Mouse (Mus musculus) liver, embryonic 11.5 days (tissue): ENCODE results near the gene Poc1a. TPM values are rescaled to one million over a fixed set of nuclear protein-coding genes. Genes with fewer than 3 reads are reported as not detected.

Experiments used
- ATAC-seq: fragments of 200-750 bp; cut with Nextera tagmentation; replicated peaks from 2 replicates; pipeline ENCODE4 v1.8.0; 2017; ENCODE audit warnings: moderate number of reproducible peaks, mild to moderate bottlenecking, moderate TSS enrichment, moderate library complexity; ENCODE audit not compliant: low FRiP score
- DNase-seq: peaks from one replicate; pipeline ENCODE4 v3.0.0-alpha.2; 2017; ENCODE audit warnings: low spot score
- H3K27ac ChIP-seq: fragments of 300-500 bp; sonication (generic); 2 replicates; pipeline ENCODE4 v1.5.1; 2014; ENCODE audit warnings: mild to moderate bottlenecking, low read depth, low read length, control low read depth
- H3K27me3 ChIP-seq: fragments of 300-500 bp; sonication (generic); replicated peaks from 2 replicates; pipeline ENCODE4 v1.6.1; 2014; ENCODE audit warnings: low read length, mixed read lengths; ENCODE audit not compliant: control insufficient read depth, insufficient read depth
- H3K36me3 ChIP-seq: fragments of 300-500 bp; sonication (generic); 2 replicates; pipeline ENCODE4 v1.6.1; 2014; ENCODE audit warnings: mild to moderate bottlenecking, low read length, moderate library complexity, mixed read lengths; ENCODE audit not compliant: control insufficient read depth, insufficient read depth
- H3K4me1 ChIP-seq: fragments of 300-500 bp; sonication (generic); replicated peaks from 2 replicates; pipeline ENCODE4 v1.6.1; 2014; ENCODE audit warnings: low read length, mixed read lengths; ENCODE audit not compliant: control insufficient read depth, insufficient read depth
- H3K4me2 ChIP-seq: fragments of 300-500 bp; sonication (generic); 2 replicates; pipeline ENCODE4 v1.6.1; 2014; ENCODE audit warnings: mild to moderate bottlenecking, control low read depth, moderate library complexity
- H3K4me3 ChIP-seq: fragments of 300-500 bp; sonication (generic); 2 replicates; pipeline ENCODE4 v1.5.1; 2014; ENCODE audit warnings: low read depth, low read length, control low read depth
- H3K9ac ChIP-seq: fragments of 300-500 bp; sonication (generic); 2 replicates; pipeline ENCODE4 v1.6.1; 2014; ENCODE audit warnings: low read depth, low read length, control low read depth
- H3K9me3 ChIP-seq: fragments of 300-500 bp; sonication (generic); 2 replicates; pipeline ENCODE4 v1.6.1; 2016; ENCODE audit warnings: low read length, inconsistent platforms, mixed read lengths; ENCODE audit not compliant: control insufficient read depth
- WGBS: fragments of 180-500 bp; shearing (Covaris S2); extraction: QIAGEN DNeasy Blood & Tissue Kit; methylation state at CpG from one replicate; pipeline ENCODE4 v1.1.7; 2014; 5-methylcytosine and 5-hydroxymethylcytosine counted together
- polyA plus RNA-seq: library from polyadenylated mRNA; unstranded; fragments of >200 nt; fragmentation: Nextera tagmentation; extraction: Ambion mirVana; gene quantifications from 2 replicates; pipeline ENCODE4 v1.2.1, GENCODE M21; 2014

Gene Poc1a
- polyA plus RNA-seq, 1 experiment from 2014 or later = 36.6 TPM

GRCm38 (mm10) chr9:106269076-106269788 lies 11.6 kb upstream of the Poc1a start:
- Histone ChIP-seq H3K4me3 (no peak overlapping the region), H3K9me3 (no peaks in the 10 kb centered on the region), H3K9ac (no peak overlapping the region), H3K4me1 (0 out of 2 replicates have a peak, but pooled peaks cover 9% of the 10 kb centered on the region), H3K27ac (no peak overlapping the region), H3K27me3 (no peaks in the 10 kb centered on the region), H3K4me2 (no peak overlapping the region), H3K36me3 (no peaks in the 10 kb centered on the region)
- DNase-seq = no peak
- WGBS = 63% methylated on average over 9 of the region's 9 CpGs
- no peak for ATAC-seq

DNA sequence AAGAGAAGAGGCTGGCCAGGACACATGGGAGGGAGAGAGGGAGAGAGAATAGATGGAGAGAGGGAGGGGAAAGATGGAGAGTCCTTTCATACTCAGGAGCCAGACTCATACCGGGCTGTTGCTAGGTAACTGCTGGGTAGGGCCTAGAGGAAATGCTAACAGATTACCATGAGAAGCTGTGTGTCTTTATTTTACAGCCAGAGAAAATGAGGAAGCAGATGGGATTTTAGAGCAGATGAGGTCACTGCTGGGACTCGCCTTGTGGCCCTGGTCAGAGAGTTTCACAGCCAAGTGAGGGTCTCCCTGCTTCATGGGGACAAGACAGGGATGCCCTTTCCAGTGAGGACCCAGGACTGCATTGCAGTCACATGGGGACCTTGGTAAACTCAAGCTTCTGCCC lies 11.0 kb upstream of the Poc1a start:
- Histone ChIP-seq H3K36me3 (no peaks in the 10 kb centered on the region), H3K9ac (no peak overlapping the region), H3K27me3 (no peaks in the 10 kb centered on the region), H3K4me2 (no peak overlapping the region), H3K9me3 (no peaks in the 10 kb centered on the region), H3K4me1 (0 out of 2 replicates have a peak, but pooled peaks cover 9% of the 10 kb centered on the region), H3K4me3 (no peak overlapping the region), H3K27ac (no peak overlapping the region)
- ATAC-seq (no peak), DNase-seq (no peak)
- WGBS = 47% methylated on average over 2 of the region's 2 CpGs

DNA sequence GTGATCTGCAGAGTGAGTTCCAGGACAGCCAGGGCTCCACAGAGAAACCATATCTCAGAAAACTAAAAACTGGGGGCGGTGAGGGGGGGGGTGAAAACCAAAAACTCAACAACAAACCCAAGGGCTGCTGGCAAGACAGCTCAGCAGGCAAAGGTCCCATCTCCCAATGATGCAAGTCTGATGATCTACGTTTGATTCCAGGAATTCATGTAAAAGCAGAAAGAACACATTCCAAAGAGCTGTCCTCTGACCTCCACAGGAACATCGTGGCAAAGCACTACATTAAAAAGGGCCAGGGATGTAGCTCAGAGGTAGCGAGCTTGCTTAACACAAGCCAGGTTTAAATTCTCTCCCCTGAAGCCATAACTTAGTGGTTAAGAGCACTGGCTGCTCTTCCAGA lies 10.2 kb upstream of the Poc1a start:
- H3K9me3 ChIP-seq = no peaks in the 10 kb centered on the region
- no peak overlapping the region for H3K27ac ChIP-seq
- no peaks in the 10 kb centered on the region for H3K36me3 ChIP-seq
- no peaks in the 10 kb centered on the region for H3K27me3 ChIP-seq
- no peak overlapping the region for H3K4me3 ChIP-seq
- 70% methylated on average over 4 of the region's 4 CpGs for WGBS
- H3K4me2 ChIP-seq = no peak overlapping the region
- no peak for DNase-seq
- no peak for ATAC-seq
- H3K9ac ChIP-seq = no peak overlapping the region
- H3K4me1 ChIP-seq = 0 out of 2 replicates have a peak, but pooled peaks cover 9% of the 10 kb centered on the region

DNA sequence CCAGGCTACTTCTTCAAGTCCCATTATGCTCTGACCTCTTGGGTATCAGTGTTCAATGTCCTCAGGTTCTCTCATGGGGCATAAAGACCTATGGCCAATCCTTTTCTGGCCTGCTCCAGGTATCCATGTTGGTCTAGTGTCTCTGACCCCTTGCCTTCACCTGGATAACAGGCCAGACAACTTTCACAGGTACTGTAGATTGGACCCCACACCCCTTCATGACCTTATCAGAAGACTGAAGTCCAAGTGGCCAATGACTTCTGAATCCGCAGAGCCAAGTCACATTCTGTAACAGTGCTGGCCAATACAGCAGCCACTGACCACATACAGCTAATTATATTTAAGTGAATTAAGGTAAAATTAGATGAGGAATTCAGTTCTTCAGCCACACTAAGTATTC lies 8.6 kb upstream of the Poc1a start:
- H3K4me1 ChIP-seq = 0 out of 2 replicates have a peak, but pooled peaks cover 9% of the 10 kb centered on the region
- no peaks in the 10 kb centered on the region for H3K27me3 ChIP-seq
- no peak overlapping the region for H3K27ac ChIP-seq
- no peak overlapping the region for H3K4me3 ChIP-seq
- no peak overlapping the region for H3K4me2 ChIP-seq
- WGBS = 86% methylated on average over 1 of the region's 1 CpGs
- no peak for DNase-seq
- H3K36me3 ChIP-seq = no peaks in the 10 kb centered on the region
- no peaks in the 10 kb centered on the region for H3K9me3 ChIP-seq
- H3K9ac ChIP-seq = no peak overlapping the region
- ATAC-seq = no peak

DNA sequence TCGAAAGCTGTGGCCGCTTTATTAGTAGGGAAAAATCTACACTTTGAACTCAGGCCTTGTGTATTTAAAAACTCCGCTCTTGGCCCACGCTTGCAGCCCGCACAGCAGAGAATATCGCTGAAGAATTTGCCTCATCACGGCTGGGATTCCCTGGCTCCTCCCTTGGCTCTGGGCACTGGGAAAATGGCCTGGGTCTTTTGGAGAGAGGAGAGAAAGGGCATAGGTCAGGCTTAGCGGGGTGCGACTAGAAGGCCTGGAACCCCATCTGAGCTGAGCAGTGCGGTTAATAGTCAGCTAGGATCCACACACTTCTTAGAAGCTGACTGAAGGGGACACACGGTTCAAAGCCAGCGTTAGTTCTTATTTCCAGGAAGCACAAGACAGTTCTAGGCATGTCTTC lies 7.6 kb upstream of the Poc1a start:
- Histone ChIP-seq H3K36me3 (no peaks in the 10 kb centered on the region), H3K4me3 (no peak overlapping the region), H3K4me1 (0 out of 2 replicates have a peak, but pooled peaks cover 9% of the 10 kb centered on the region), H3K27me3 (no peaks in the 10 kb centered on the region), H3K9ac (no peak overlapping the region), H3K4me2 (no peak overlapping the region), H3K27ac (no peak overlapping the region), H3K9me3 (no peaks in the 10 kb centered on the region)
- 82% methylated on average over 12 of the region's 12 CpGs for WGBS
- ATAC-seq (no peak), DNase-seq (no peak)

DNA sequence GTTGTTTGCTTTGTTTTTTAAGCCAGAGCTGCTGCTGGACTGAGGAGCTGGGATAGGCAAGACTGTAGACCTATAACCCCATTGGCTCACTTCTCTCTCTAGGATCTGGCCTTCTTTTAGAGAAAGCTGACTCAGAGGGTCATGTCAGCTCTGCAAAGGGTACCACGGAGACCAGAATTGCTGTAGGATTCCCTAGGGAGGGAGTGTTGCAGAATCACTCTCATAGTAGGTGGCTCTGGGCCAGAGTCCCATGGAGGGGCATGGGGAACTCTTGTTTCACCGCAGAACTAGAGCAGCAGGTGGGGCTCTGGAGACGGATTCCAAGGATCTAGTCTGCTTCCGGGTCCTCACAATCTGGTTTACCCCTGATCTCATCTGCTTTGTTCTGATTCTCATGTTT lies 7.1 kb upstream of the Poc1a start:
- Histone ChIP-seq H3K4me1 (0 out of 2 replicates have a peak, but pooled peaks cover 4% of the 10 kb centered on the region), H3K27ac (no peak overlapping the region), H3K9ac (no peak overlapping the region), H3K9me3 (no peaks in the 10 kb centered on the region), H3K36me3 (no peaks in the 10 kb centered on the region), H3K4me2 (no peak overlapping the region), H3K27me3 (no peaks in the 10 kb centered on the region), H3K4me3 (no peak overlapping the region)
- no peak for DNase-seq
- 75% methylated on average over 4 of the region's 4 CpGs for WGBS
- no peak for ATAC-seq

DNA sequence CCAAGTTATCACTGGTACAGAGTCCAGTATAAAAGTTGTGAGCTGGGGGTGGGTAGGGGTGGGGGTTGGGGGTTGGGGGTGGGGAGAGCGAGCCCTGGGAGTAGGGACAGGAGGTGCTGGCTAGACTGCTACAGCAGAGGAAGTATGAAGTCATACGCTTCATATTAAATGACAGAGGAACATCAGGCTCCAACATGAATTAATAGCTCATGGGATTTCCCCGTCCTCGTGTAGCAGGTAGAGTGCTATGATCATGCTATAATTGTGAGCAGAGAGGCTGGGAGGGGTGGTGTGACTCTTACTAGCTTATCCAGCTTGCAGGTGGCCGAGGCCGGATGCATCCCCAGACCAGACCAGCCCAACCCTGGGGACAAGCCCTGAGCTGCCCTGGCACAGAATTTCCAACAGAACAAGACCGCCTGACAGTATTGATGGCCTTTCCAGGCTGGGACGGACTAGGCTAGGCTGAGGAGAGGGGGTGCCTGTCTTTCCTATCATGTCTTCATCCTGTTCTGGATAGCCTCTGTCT lies 6.1 kb upstream of the Poc1a start:
- ATAC-seq (no peak), DNase-seq (no peak)
- 0 out of 2 replicates have a peak, but pooled peaks cover 3% of the 10 kb centered on the region for H3K4me1 ChIP-seq
- no peak overlapping the region for H3K4me3 ChIP-seq
- no peak overlapping the region for H3K27ac ChIP-seq
- WGBS = 82% methylated on average over 8 of the region's 8 CpGs
- no peak overlapping the region for H3K9ac ChIP-seq
- no peaks in the 10 kb centered on the region for H3K27me3 ChIP-seq
- no peaks in the 10 kb centered on the region for H3K9me3 ChIP-seq
- H3K36me3 ChIP-seq = no peaks in the 10 kb centered on the region
- H3K4me2 ChIP-seq = no peak overlapping the region

- H3K9ac ChIP-seq = no peak overlapping the region
- H3K36me3 ChIP-seq = no peaks in the 10 kb centered on the region
- DNase-seq (no peak), ATAC-seq (no peak)
- no peaks in the 10 kb centered on the region for H3K4me1 ChIP-seq
- H3K4me3 ChIP-seq = no peak overlapping the region
- no peaks in the 10 kb centered on the region for H3K9me3 ChIP-seq
- no peaks in the 10 kb centered on the region for H3K27me3 ChIP-seq
- no peak overlapping the region for H3K27ac ChIP-seq
- no peak overlapping the region for H3K4me2 ChIP-seq
- 60% methylated on average over 1 of the region's 1 CpGs for WGBS
Observed at GRCm38 (mm10) chr9:106275806-106276205, 5.1 kb upstream of the Poc1a start.

DNA sequence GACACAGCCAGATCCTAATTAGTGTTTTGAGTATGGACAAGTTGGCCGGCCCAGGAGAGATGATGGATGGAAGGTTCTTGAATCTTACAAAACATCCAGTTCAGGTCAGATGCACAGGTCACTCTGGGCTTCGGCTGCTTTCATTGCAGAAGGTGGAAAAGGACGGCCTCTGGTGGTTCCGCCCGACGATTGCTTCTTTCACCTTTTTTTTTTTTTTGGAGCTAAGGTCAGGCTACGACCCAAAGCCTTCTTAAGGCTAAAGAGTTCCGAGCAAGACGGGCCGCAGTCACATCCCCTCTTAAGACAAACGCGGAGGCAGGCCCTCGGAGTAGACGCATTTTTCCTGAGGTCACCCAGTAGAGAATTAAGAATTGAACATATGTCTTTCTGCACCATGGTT lies 475 bp upstream of the Poc1a start:
- Histone ChIP-seq H3K36me3 (peaks cover 4% of the 10 kb centered on the region; the same call in 1 of the 2 replicates), H3K4me1 (peaks cover 8% of the 10 kb centered on the region), H3K27me3 (no peaks in the 10 kb centered on the region), H3K27ac (peak overlapping the region; percentile 54), H3K4me3 (peak overlapping the region; percentile 63), H3K9ac (peak overlapping the region; percentile 68), H3K9me3 (no peaks in the 10 kb centered on the region), H3K4me2 (peak overlapping the region; percentile 77)
- WGBS = 1% methylated on average over 14 of the region's 14 CpGs
- ATAC-seq (peak; percentile 40), DNase-seq (peak; percentile 57)
